ENCODE assay signal across 8 mouse cellular contexts in the genomic region with DNA sequence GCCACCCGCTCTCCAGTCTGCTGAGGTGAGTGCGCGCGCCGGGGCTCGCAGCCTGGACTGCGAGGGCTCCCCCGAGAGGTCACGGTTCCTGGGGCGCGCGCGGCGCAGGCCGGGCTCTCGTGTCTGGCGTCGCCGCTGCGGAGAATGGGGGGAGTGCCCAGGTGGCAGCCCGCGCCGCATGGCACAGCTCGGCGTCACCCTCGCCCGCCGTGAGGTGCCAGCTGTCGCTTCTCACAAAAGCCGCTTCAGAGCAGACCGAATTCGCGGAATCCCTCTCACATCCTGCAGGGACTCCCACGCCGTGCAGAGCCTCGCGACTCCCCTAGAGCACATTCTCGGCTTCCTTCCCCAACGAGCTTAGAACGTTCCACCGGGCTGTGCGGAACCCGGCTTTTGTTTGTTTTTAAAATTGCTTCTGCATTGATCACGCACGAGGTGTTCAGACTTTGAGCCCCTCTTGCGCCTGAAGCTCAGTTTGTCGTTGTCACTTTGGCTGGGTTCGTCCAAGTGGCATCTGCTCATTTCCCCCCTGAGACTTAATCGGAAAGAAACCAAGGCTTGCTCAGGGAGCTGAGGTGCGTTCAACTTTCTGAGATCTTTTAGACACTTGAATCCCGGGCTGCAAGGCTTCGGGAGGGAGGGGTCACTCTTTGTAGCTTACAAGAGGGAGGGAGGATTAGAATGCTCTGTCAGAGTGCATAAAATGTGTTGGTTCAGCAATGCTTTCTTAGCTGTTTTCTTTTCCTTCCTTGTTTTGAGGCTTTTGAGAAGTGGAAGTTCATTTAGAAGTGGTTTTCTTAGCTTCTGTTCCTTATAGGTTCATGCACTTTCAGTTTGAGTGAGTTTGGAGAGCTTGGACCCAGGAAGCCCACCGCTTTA. TPM values are rescaled to one million over a fixed set of nuclear protein-coding genes. Genes with fewer than 3 reads are reported as not detected.
DNase-seq lines count a peak whose midpoint lies in the region; ATAC-seq and TF ChIP-seq lines count a peak whose summit lies in the region.

A gene (minus strand): TSS at position 223 of the 879 bp plus-strand sequence.

- DNase-seq in MEL (ENCODE audit: low read depth, low spot score): peak; percentile 68
- peak; percentile 94 for DNase-seq in brain, adult 2 months (ENCODE audit: low read depth, low spot score)
- DNase-seq in kidney, postnatal 4 days: peak; percentile 68 to 81
- DNase-seq in retina, embryonic 14.5 days (ENCODE audit: low spot score): peak; percentile 56
- no peak for DNase-seq in ovary, postnatal 10 days (ENCODE audit: low spot score)

- WGBS in heart, embryonic 12.5 days: 1% methylated on average over 53 of the region's 53 CpGs
- 1% methylated on average over 51 of the region's 53 CpGs for WGBS in liver, embryonic 16.5 days (ENCODE audit: insufficient replicate concordance)

- 0 out of 4 replicates have a peak, but pooled peaks of 1 of the 2 experiments have one; percentile 10 for TF ChIP-seq POLR2A in MEL (IDR thresholded peaks at IDR 0.05; ENCODE audit: control insufficient read depth in 1 of 2, insufficient read depth in 1 of 2, low read depth in 1 of 2, low read length in 2 of 2, poor library complexity in 1 of 2)

- no peak for TF ChIP-seq EP300 in MEL (IDR thresholded peaks at IDR 0.05; ENCODE audit: low read depth in 1 of 2, low read length in 2 of 2)

- peak within 1 kb of the TSS; percentile 47 for H3K27ac ChIP-seq in MEL (ENCODE audit: control insufficient read depth, low read depth, low read length)
- H3K27ac ChIP-seq in heart, embryonic 12.5 days (ENCODE audit: poor library complexity, severe bottlenecking): peak within 1 kb of the TSS; percentile 78
- H3K27ac ChIP-seq in liver, embryonic 16.5 days (ENCODE audit: low read length): peak within 1 kb of the TSS; percentile 91

- no peak for TF ChIP-seq CTCF in MEL (IDR thresholded peaks at IDR 0.05 in 2 of 3, conservative IDR thresholded peaks at IDR 0.05 in 1 of 3; ENCODE audit: control insufficient read depth in 1 of 3, insufficient read depth in 1 of 3, low read depth in 2 of 3, low read length in 3 of 3, poor library complexity in 1 of 3, severe bottlenecking in 1 of 3)

- H3K4me1 ChIP-seq in MEL (ENCODE audit: control insufficient read depth in 1 of 2, insufficient read depth in 2 of 2, low read length in 2 of 2): peaks cover 0 to 3% of the 10 kb centered on the region in 2 experiments; a peak in 3 of 4 replicates
- H3K4me1 ChIP-seq in heart, embryonic 12.5 days (replicated peaks): peaks cover 19% of the 10 kb centered on the region
- H3K4me1 ChIP-seq in liver, embryonic 16.5 days (ENCODE audit: control insufficient read depth, low read depth, low read length): peaks cover 25% of the 10 kb centered on the region

- H3K9ac ChIP-seq in MEL (ENCODE audit: control insufficient read depth, low read depth, low read length, poor library complexity, severe bottlenecking): peak within 1 kb of the TSS; percentile 85
- H3K9ac ChIP-seq in heart, embryonic 12.5 days: peak within 1 kb of the TSS; percentile 91
- peak within 1 kb of the TSS; percentile 82 for H3K9ac ChIP-seq in liver, embryonic 16.5 days (ENCODE audit: low read depth, low read length)

- peak within 1 kb of the TSS; percentile 95 for H3K4me2 ChIP-seq in heart, embryonic 12.5 days
- H3K4me2 ChIP-seq in liver, embryonic 16.5 days (ENCODE audit: low read depth, low read length): peak within 1 kb of the TSS; percentile 98

- peak within 1 kb of the TSS; percentile 88 to 89 for H3K4me3 ChIP-seq in MEL (ENCODE audit: control insufficient read depth in 1 of 2, insufficient read depth in 1 of 2, low read depth in 2 of 2, low read length in 2 of 2)
- peak within 1 kb of the TSS; percentile 86 for H3K4me3 ChIP-seq in heart, embryonic 12.5 days
- H3K4me3 ChIP-seq in liver, embryonic 16.5 days (ENCODE audit: low read depth, low read length): peak within 1 kb of the TSS; percentile 97

- H3K9me3 ChIP-seq in MEL (replicated peaks; ENCODE audit: insufficient read depth, low read length): no peaks in the 10 kb centered on the region
- H3K9me3 ChIP-seq in heart, embryonic 12.5 days (replicated peaks): no peaks in the 10 kb centered on the region
- no peaks in the 10 kb centered on the region for H3K9me3 ChIP-seq in liver, embryonic 16.5 days (replicated peaks; ENCODE audit: control insufficient read depth, low read length)

- TF ChIP-seq RAD21 in MEL (IDR thresholded peaks at IDR 0.05; ENCODE audit: low read depth, low read length): no peak

- no peaks in the 10 kb centered on the region for H3K27me3 ChIP-seq in MEL (ENCODE audit: control insufficient read depth in 1 of 2, insufficient read depth in 2 of 2, low read length in 2 of 2)
- no peaks in the 10 kb centered on the region for H3K27me3 ChIP-seq in heart, embryonic 12.5 days (replicated peaks)
- H3K27me3 ChIP-seq in liver, embryonic 16.5 days (ENCODE audit: control insufficient read depth, insufficient read depth, low read depth, low read length): no peaks in the 10 kb centered on the region

- H3K79me2 ChIP-seq in MEL (ENCODE audit: control insufficient read depth, insufficient read depth, low read length, poor library complexity): peaks cover 27% of the 10 kb centered on the region

- ATAC-seq in erythroblast, adult 5-6 weeks (replicated peaks; ENCODE audit: low FRiP score, poor library complexity, severe bottlenecking): peak; percentile 34
- ATAC-seq in heart, embryonic 12.5 days (ENCODE audit: insufficient number of reproducible peaks, low FRiP score): peak; percentile 43
- peak; percentile 33 for ATAC-seq in liver, embryonic 16.5 days (ENCODE audit: low read depth)

- peaks cover 0 to 10% of the 10 kb centered on the region in 2 experiments; a peak in 1 of 4 replicates for H3K36me3 ChIP-seq in MEL (ENCODE audit: control insufficient read depth in 1 of 2, insufficient read depth in 2 of 2, low read length in 2 of 2)
- H3K36me3 ChIP-seq in heart, embryonic 12.5 days: peaks cover 5% of the 10 kb centered on the region
- no peaks in the 10 kb centered on the region for H3K36me3 ChIP-seq in liver, embryonic 16.5 days (ENCODE audit: control insufficient read depth, insufficient read depth)

TF ChIP-seq in MEL, 35 proteins besides CTCF, POLR2A, EP300 and RAD21:
- TF ChIP-seq ZNF384 (IDR thresholded peaks at IDR 0.05; ENCODE audit: low read depth, low read length): no peak
- TF ChIP-seq MXI1 (IDR thresholded peaks at IDR 0.05; ENCODE audit: low read depth, low read length): peak; percentile 84
- TF ChIP-seq TCF12 (IDR thresholded peaks at IDR 0.05; ENCODE audit: low read depth, low read length): no peak
- 0 out of 2 replicates have a peak, but pooled peaks have one; percentile 11 for TF ChIP-seq MAX (IDR thresholded peaks at IDR 0.05; ENCODE audit: low read length)
- TF ChIP-seq MAZ (IDR thresholded peaks at IDR 0.05; ENCODE audit: low read depth, low read length): 0 out of 2 replicates have a peak, but pooled peaks have one; percentile 19
- peak; percentile 92 for TF ChIP-seq SIN3A (IDR thresholded peaks at IDR 0.05; ENCODE audit: low read length)
- TF ChIP-seq JUND (IDR thresholded peaks at IDR 0.05; ENCODE audit: low read depth, low read length): no peak

RNA-seq across cellular contexts. Expression of the gene that starts here (rescaled TPM):
- 40.8 and 45.7 TPM in 2 replicates for total RNA-seq in MEL (2012; rRNA removed)
- 10 to 100 TPM in 1 of 2 experiments, not detected in 1; 77.8 TPM for polyA plus RNA-seq in MEL (2012; ENCODE audit: insufficient read depth in 1 of 2, insufficient read length in 2 of 2, low read depth in 1 of 2, low replicate concordance in 2 of 2, missing spikeins in 1 of 2)
- 5.2 and 9.8 TPM in 2 replicates for total RNA-seq in erythroblast, adult 5-6 weeks (2015; ENCODE audit: low replicate concordance)
- total RNA-seq in erythroblast, adult 5-6 weeks (2017; ENCODE audit: low replicate concordance): 5.4 and 8.5 TPM in 2 replicates
- 48.6 and 56.2 TPM in 2 replicates for polyA plus RNA-seq in heart, embryonic 12.5 days (2016; fragmentation: Nextera tagmentation; extraction: Ambion mirVana)
- 20.6 and 21.3 TPM in 2 replicates for polyA plus RNA-seq in liver, embryonic 16.5 days (2015; fragmentation: Nextera tagmentation; extraction: Ambion mirVana)
